Mouse (Mus musculus) C2C12 (cell line): ENCODE results near the gene Omt2a. TPM values are rescaled to one million over a fixed set of nuclear protein-coding genes. Genes with fewer than 3 reads are reported as not detected.
A peak's percentile ranks its signal among the peaks of the same experiment; 100 is the strongest.
"Not testable (repeated sequence)": the region's sequence is repeated elsewhere in the genome, so short reads cannot be mapped to it uniquely, and the experiment has no call there.

ENCODE experiments used
- H3K27me3 ChIP-seq: one replicate; pipeline ENCODE4 v1.6.1; 2011; ENCODE audit not compliant: control insufficient read depth, insufficient read depth, insufficient read length
- H3K36me3 ChIP-seq: one replicate; pipeline ENCODE4 v1.6.1; 2011; ENCODE audit not compliant: control insufficient read depth, insufficient read depth
- H3K4me3 ChIP-seq: one replicate; pipeline ENCODE4 v1.5.1; 2011; ENCODE audit warnings: mild to moderate bottlenecking, control low read depth; ENCODE audit not compliant: poor library complexity, insufficient read depth, severe bottlenecking
- H3K79me2 ChIP-seq: one replicate; pipeline ENCODE4 v1.6.1; 2011; ENCODE audit not compliant: control insufficient read depth, insufficient read depth
- H3K79me3 ChIP-seq: one replicate; pipeline ENCODE4 v1.6.1; 2011; ENCODE audit warnings: low read depth, control low read depth
- H3ac ChIP-seq: one replicate; pipeline ENCODE3; 2011; ENCODE audit warnings: low read depth; ENCODE audit not compliant: control insufficient read depth, insufficient read length
- CEBPB ChIP-seq: IDR thresholded peaks from one replicate; pipeline ENCODE4 v1.6.1; 2011; ENCODE audit warnings: low read depth, mild to moderate bottlenecking, control low read depth, moderate library complexity
- CTCF ChIP-seq: IDR thresholded peaks from one replicate; pipeline ENCODE4 v1.5.1; 2011; ENCODE audit not compliant: control insufficient read depth, insufficient read depth, insufficient read length
- FOSL1 ChIP-seq: IDR thresholded peaks from one replicate; pipeline ENCODE4 v1.8.0; 2011; ENCODE audit warnings: mild to moderate bottlenecking, low read length; ENCODE audit not compliant: poor library complexity, insufficient read depth, severe bottlenecking
- MAX ChIP-seq: IDR thresholded peaks from one replicate; pipeline ENCODE4 v1.6.1; 2011; ENCODE audit warnings: mild to moderate bottlenecking, control low read depth
- MYOD1 ChIP-seq: IDR thresholded peaks from one replicate; pipeline ENCODE4 v1.6.1; 2011; ENCODE audit warnings: low read depth; ENCODE audit not compliant: control insufficient read depth, insufficient read length
- MYOG ChIP-seq: IDR thresholded peaks from one replicate; pipeline ENCODE4 v1.6.1; 2011; ENCODE audit not compliant: control insufficient read depth, insufficient read length; ENCODE audit errors: extremely low read depth
- USF1 ChIP-seq: IDR thresholded peaks from one replicate; pipeline ENCODE4 v1.6.1; 2011; ENCODE audit warnings: low read depth, mild to moderate bottlenecking, control low read depth, moderate library complexity
- polyA plus RNA-seq: library from polyadenylated mRNA; unstranded; fragments of >200 nt; fragmentation: generic; extraction: Trizol; gene quantifications from one replicate; pipeline ENCODE4 v1.2.1, GENCODE M21; 2012; ENCODE audit warnings: missing spikeins

Omt2a gene
- polyA plus RNA-seq, 1 experiment = not detected

- H3K79me2 ChIP-seq, H3K4me3 ChIP-seq, H3K36me3 ChIP-seq, H3K27me3 ChIP-seq, H3ac ChIP-seq, H3K79me3 ChIP-seq: not testable (repeated sequence)
Measured at GRCm38 (mm10) chr9:78342494-78342893, 27.9 kb upstream of the Omt2a start.

- not testable (repeated sequence) for H3K36me3 ChIP-seq, H3ac ChIP-seq, H3K27me3 ChIP-seq, H3K4me3 ChIP-seq, H3K79me3 ChIP-seq, H3K79me2 ChIP-seq
- TF ChIP-seq CTCF = peak; percentile 24
Measured at GRCm38 (mm10) chr9:78340324-78340723, 25.7 kb upstream of the Omt2a start.

- not testable (repeated sequence) for H3K36me3 ChIP-seq, H3ac ChIP-seq, H3K79me3 ChIP-seq, H3K79me2 ChIP-seq, H3K27me3 ChIP-seq, H3K4me3 ChIP-seq
Measured at GRCm38 (mm10) chr9:78337050-78337449, 22.5 kb upstream of the Omt2a start.

GRCm38 (mm10) chr9:78327289-78327688, 12.7 kb upstream of the Omt2a start, which contains the start of gene Omt2b:
Gene Omt2b (plus strand): TSS chr9:78327589.
- H3K79me2 ChIP-seq, H3K36me3 ChIP-seq, H3K79me3 ChIP-seq, H3ac ChIP-seq, H3K4me3 ChIP-seq, H3K27me3 ChIP-seq: not testable (repeated sequence)

DNA sequence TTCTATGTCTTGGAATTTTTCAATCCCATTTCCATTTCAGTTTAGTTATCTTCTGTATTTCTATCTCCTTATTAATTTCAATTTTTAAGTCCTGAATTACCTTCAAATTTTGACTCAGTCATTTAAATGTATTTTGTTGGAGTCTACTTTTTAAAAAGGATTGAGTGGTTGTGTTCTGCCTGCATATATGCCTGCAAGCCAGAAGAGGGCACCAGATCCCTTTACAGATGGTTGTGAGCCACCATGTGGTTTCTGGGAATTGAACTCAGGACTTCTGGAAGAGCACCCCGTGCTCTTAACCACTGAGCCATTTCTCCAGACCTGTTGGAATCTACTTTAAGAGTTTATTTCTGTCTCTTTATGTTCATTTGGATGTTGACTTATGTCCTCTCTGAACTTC, 4.9 kb upstream of the Omt2a start:
- Histone ChIP-seq H3K4me3 (no peak overlapping the region), H3ac (no peak overlapping the region), H3K79me3 (no peaks in the 10 kb centered on the region), H3K27me3 (no peaks in the 10 kb centered on the region), H3K79me2 (no peaks in the 10 kb centered on the region), H3K36me3 (no peaks in the 10 kb centered on the region)
- TF ChIP-seq FOSL1 = no peak
- no peak for TF ChIP-seq USF1
- no peak for TF ChIP-seq MYOD1
- TF ChIP-seq MYOG = no peak
- TF ChIP-seq MAX = no peak
- no peak for TF ChIP-seq CTCF
- no peak for TF ChIP-seq CEBPB

DNA sequence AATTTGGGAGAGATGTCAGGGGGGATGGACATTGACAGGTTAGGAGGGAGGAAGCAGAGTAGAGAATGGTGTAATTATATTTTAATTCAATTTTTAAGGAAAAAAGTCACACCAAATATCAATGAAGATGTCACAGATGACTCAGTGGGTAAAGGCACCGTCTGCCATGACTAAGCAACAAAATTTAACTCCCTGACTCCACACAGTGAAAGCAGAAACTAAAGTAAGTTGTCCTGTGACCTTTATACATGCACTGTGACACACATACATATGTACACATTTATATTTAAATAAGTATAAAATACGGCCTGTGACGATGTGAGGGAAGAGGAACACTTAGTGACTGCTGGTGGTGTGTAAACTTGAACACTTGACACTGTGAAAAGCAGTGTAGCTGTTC, 6.5 kb downstream of the Omt2a start:
- not testable (repeated sequence) for H3K79me2 ChIP-seq, H3K27me3 ChIP-seq

GRCm38 (mm10) chr9:78299143-78299542, 15.5 kb downstream of the Omt2a start:
- H3K36me3 ChIP-seq, H3ac ChIP-seq, H3K4me3 ChIP-seq, H3K79me3 ChIP-seq, H3K79me2 ChIP-seq, H3K27me3 ChIP-seq: not testable (repeated sequence)

More for the DNA sequence above, 6.5 kb downstream of the Omt2a start:
- H3ac ChIP-seq, H3K36me3 ChIP-seq, H3K79me3 ChIP-seq, H3K4me3 ChIP-seq: not testable (repeated sequence)

DNA sequence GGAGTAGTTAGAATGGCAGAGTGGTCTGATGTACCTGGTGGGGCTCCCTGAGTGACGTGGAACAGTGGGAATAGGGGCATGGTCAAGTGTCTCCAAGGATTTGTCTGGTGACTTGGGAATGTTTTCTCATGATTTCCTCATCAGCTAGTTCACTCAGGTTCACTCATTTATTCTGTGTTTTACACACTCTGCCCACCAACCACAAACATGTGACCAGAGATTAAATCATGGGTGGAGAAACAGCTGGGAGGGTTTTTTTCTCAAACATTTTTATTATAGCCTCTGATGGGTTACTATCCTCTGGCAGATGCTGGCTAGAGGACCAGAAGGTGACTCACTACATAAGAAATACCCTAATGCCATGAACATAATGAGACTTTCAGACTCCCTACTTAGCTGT, 16.4 kb downstream of the Omt2a start:
- Histone ChIP-seq H3ac (no peak overlapping the region), H3K4me3 (no peak overlapping the region), H3K79me2 (no peaks in the 10 kb centered on the region), H3K36me3 (no peaks in the 10 kb centered on the region), H3K79me3 (no peaks in the 10 kb centered on the region), H3K27me3 (no peaks in the 10 kb centered on the region)
- TF ChIP-seq MAX (no peak), MYOG (no peak), CEBPB (peak; percentile 41), FOSL1 (no peak), USF1 (peak; percentile 72), MYOD1 (peak; percentile 32)
